22 mouse cellular contexts compared by ENCODE assay signal in the genomic region with DNA sequence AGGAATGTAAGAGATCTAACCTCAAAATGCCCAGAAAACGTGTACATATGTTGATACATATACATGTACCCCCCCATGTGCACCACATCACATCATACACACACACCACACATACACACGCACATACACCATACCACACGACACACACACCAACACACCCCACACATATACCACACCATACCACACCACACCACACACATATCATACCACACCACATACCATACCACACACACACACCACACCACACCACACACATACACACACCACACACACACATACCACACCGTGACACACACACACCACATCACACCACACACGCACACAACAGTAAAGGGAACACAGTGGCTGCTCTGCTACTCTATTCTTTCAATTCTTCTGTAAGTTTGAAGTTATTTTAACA. TPM values are rescaled to one million over a fixed set of nuclear protein-coding genes. Genes with fewer than 3 reads are reported as not detected.
"Had no signal": no experiment of that assay in that cellular context is flagged by ENCODE, and none has a peak within 500 bp of the region (broad histone marks: within the 10 kb centered on the region; RNA-seq: fewer than 3 reads in every experiment).

No protein-coding gene starts in this region.

- H3K4me2 ChIP-seq: limb, embryonic 12.5 days; limb, embryonic 15.5 days; lung, embryonic 14.5 days; midbrain, embryonic 12.5 days; neural tube, embryonic 13.5 days; stomach, embryonic 15.5 days had no signal

- H3K27ac ChIP-seq: limb, embryonic 12.5 days; limb, embryonic 15.5 days; macrophage; midbrain, embryonic 12.5 days; neural tube, embryonic 13.5 days; stomach, embryonic 15.5 days had no signal

- H3K9me3 ChIP-seq: limb, embryonic 12.5 days; limb, embryonic 15.5 days; midbrain, embryonic 12.5 days; neural tube, embryonic 13.5 days; stomach, embryonic 15.5 days had no signal

- H3K27me3 ChIP-seq: limb, embryonic 12.5 days; limb, embryonic 15.5 days; midbrain, embryonic 12.5 days; neural tube, embryonic 13.5 days; stomach, embryonic 15.5 days had no signal

- DNase-seq: kidney, adult 18-20 months; kidney, adult 9 months; kidney, postnatal 14 days; kidney, postnatal 4 days; left cerebral cortex, postnatal 4 days; retina, postnatal 1 day; right cerebral cortex, postnatal 25 days; spleen, adult 18-20 months; thymus, postnatal 25 days had no signal

- ATAC-seq: inflammation-experienced regulatory T-cells, adult 6 months; intestine, embryonic 16.5 days; lung, postnatal 0 days; midbrain, embryonic 16.5 days had no signal

- H3K9ac ChIP-seq: limb, embryonic 12.5 days; limb, embryonic 15.5 days; lung, embryonic 14.5 days; midbrain, embryonic 12.5 days; neural tube, embryonic 13.5 days; stomach, embryonic 15.5 days had no signal

- H3K4me3 ChIP-seq: limb, embryonic 12.5 days; limb, embryonic 15.5 days; midbrain, embryonic 12.5 days; myocyte; neural tube, embryonic 13.5 days; stomach, embryonic 15.5 days had no signal

- H3K36me3 ChIP-seq: stomach, embryonic 15.5 days had no signal

- H3K4me1 ChIP-seq: limb, embryonic 12.5 days; limb, embryonic 15.5 days; midbrain, embryonic 12.5 days; neural tube, embryonic 13.5 days; stomach, embryonic 15.5 days had no signal

RNA-seq across cellular contexts. Expression of a gene that starts 0.7 kb away (rescaled TPM):
- total RNA-seq: megakaryocyte, adult 5-6 weeks had no signal
- polyA plus RNA-seq: macrophage had no signal
